Mouse (Mus musculus) kidney, embryonic 15.5 days (tissue): Measurements from ENCODE around the gene Rgs9. TPM values are rescaled to one million over a fixed set of nuclear protein-coding genes. Genes with fewer than 3 reads are reported as not detected.

Experiments used
- ATAC-seq: fragments of 200-750 bp; cut with Nextera tagmentation; replicated peaks from 2 replicates; pipeline ENCODE4 v1.8.0; 2017; ENCODE audit warnings: moderate TSS enrichment; ENCODE audit not compliant: low FRiP score
- H3K27ac ChIP-seq: fragments of 300-500 bp; sonication (generic); 2 replicates; pipeline ENCODE4 v1.5.1; 2015; ENCODE audit warnings: mild to moderate bottlenecking, inconsistent platforms
- H3K27me3 ChIP-seq: fragments of 300-500 bp; sonication (generic); 2 replicates; pipeline ENCODE4 v1.6.1; 2015; ENCODE audit warnings: inconsistent platforms
- H3K36me3 ChIP-seq: fragments of 300-500 bp; sonication (generic); 2 replicates; pipeline ENCODE4 v1.6.1; 2015; ENCODE audit warnings: inconsistent platforms
- H3K4me1 ChIP-seq: fragments of 300-500 bp; sonication (generic); 2 replicates; pipeline ENCODE4 v1.6.1; 2015; ENCODE audit warnings: inconsistent platforms
- H3K4me2 ChIP-seq: fragments of 300-500 bp; sonication (generic); 2 replicates; pipeline ENCODE4 v1.6.1; 2015; ENCODE audit warnings: moderate library complexity, mild to moderate bottlenecking, inconsistent platforms
- H3K4me3 ChIP-seq: fragments of 300-500 bp; sonication (generic); replicated peaks from 2 replicates; pipeline ENCODE4 v1.5.1; 2015; ENCODE audit warnings: mild to moderate bottlenecking, inconsistent platforms
- H3K9ac ChIP-seq: fragments of 300-500 bp; sonication (generic); 2 replicates; pipeline ENCODE4 v1.6.1; 2015; ENCODE audit warnings: mild to moderate bottlenecking, inconsistent platforms
- H3K9me3 ChIP-seq: fragments of 300-500 bp; sonication (generic); replicated peaks from 2 replicates; pipeline ENCODE4 v1.6.1; 2016; ENCODE audit warnings: inconsistent platforms
- WGBS: fragments of 180-500 bp; shearing (Covaris S2); methylation state at CpG from one replicate; pipeline ENCODE4 v1.1.7; 2015; ENCODE audit warnings: mixed read lengths; 5-methylcytosine and 5-hydroxymethylcytosine counted together
- polyA plus RNA-seq: library from polyadenylated mRNA; unstranded; fragments of >200 nt; fragmentation: Nextera tagmentation; extraction: Ambion mirVana; gene quantifications from 2 replicates; pipeline ENCODE4 v1.2.1, GENCODE M21; 2015

The Rgs9 gene
- polyA plus RNA-seq, 1 experiment from 2014 or later: 1.8 TPM

DNA sequence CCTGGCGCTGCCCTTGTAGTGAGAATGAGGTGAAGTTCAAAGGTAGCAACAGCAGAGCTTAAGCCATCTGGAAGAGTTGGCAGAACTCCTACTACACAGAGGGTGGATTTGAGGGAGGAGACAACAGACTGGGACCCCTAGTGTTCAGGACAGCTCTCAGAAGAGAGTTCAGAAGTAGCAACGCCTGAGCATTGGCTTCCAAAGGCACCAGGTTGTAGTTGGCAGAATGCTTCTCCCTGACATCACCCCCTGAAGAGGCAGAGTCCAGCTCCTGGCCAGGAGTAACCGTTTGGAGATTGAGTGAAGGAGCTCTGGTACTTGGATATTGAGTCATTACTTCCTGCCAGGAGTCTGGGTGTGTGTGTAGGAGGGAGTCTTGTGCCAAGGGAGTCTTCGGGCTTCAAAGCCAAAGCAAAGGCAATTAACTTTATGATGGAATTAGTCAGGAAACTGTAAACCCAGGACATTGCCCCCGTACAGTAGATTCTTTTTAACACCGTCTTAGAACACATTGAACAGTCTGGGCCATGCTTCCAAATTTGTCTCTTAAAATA, 110.2 kb downstream of the Rgs9 start:
- H3K4me1 ChIP-seq: no peaks in the 10 kb centered on the region
- H3K4me3 ChIP-seq: no peak overlapping the region
- no peaks in the 10 kb centered on the region for H3K27me3 ChIP-seq
- 45% methylated on average over 6 of the region's 6 CpGs for WGBS
- H3K27ac ChIP-seq: no peak overlapping the region
- H3K9me3 ChIP-seq: no peaks in the 10 kb centered on the region
- no peak overlapping the region for H3K9ac ChIP-seq
- H3K36me3 ChIP-seq: no peaks in the 10 kb centered on the region
- ATAC-seq: 0 out of 2 replicates have a peak, but pooled peaks have one; percentile 16
- no peak overlapping the region for H3K4me2 ChIP-seq

DNA sequence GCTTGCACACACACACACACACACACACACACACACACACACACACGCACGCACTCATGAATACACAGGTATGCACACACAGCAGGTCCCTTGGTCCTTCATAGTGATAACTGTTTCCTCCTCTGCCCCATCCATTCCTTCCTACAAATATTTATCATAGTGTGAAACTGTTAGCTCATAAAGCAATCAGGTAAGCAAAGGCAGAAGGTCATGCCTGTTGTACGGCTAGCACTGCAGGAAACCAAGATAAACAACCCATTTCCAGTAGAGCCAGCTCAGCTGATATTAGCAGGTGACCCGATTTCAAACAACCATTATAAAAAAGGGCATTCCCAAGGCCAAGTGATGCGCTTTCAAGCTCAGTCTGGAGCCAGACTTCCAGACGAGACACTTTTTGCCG, 116.8 kb downstream of the Rgs9 start:
- no peaks in the 10 kb centered on the region for H3K9me3 ChIP-seq
- no peak overlapping the region for H3K4me3 ChIP-seq
- no peak overlapping the region for H3K4me2 ChIP-seq
- H3K27ac ChIP-seq: no peak overlapping the region
- no peak overlapping the region for H3K9ac ChIP-seq
- 60% methylated on average over 7 of the region's 7 CpGs for WGBS
- 0 out of 2 replicates have a peak, but pooled peaks cover 4% of the 10 kb centered on the region for H3K27me3 ChIP-seq
- H3K36me3 ChIP-seq: no peaks in the 10 kb centered on the region
- ATAC-seq: no peak
- H3K4me1 ChIP-seq: peaks cover 4% of the 10 kb centered on the region

DNA sequence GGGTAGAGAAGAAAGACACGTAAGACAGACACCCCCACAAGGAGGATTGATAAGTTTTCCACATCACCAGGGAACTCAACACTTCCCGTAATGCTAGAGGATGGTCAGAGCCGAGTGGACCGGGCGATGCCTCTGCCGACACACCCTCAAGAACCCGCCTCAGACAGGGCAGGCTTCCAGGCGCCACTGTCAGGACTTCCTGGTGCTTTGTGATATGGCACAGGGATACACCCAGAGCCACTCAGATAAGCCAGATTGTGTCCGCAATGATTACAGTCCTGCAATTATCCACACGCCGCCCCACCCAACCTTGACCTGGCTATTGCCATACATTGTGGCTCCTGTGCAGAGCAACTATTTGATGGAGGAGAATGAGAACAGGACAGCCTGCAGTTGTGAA, 117.6 kb downstream of the Rgs9 start:
- no peak for ATAC-seq
- Histone ChIP-seq H3K36me3 (no peaks in the 10 kb centered on the region), H3K4me3 (no peak overlapping the region), H3K4me2 (no peak overlapping the region), H3K4me1 (peaks cover 4% of the 10 kb centered on the region), H3K9ac (no peak overlapping the region), H3K9me3 (no peaks in the 10 kb centered on the region), H3K27ac (no peak overlapping the region), H3K27me3 (0 out of 2 replicates have a peak, but pooled peaks cover 4% of the 10 kb centered on the region)
- 86% methylated on average over 11 of the region's 11 CpGs for WGBS

DNA sequence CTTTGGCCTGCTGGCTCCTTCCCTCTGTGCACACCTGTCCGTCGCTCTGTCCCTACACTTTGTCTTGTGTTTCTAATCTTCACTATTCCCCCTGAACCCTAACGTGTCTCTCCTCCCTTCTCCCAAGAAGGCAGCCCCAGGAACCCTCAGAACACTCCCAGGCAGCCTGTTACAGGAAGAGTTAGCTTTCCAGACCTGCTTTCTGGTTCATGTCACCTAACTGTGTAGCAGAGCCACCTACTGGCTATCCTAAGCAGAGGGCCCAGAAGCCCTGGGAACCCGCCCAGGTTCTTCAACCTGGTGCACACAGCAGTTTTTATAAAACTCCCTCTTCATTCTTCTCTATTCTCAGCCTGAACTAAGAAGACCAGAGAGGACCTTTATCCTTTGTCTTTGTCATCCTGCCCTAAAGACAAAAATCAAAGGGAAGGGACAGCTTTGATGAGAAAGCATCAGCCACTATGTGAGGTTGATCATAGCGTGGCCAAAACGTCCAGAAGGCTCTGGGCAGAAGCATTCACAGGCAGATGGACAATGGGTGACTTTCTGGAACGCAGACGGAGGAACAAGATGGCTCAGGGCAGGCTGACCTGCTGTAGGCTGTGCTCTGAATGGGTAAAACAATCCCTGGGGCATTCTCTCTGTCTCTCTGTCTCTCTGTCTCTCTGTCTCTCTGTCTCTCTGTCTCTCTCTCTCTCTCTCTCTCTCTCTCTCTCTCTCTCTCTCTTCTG, 119.0 kb downstream of the Rgs9 start:
- no peaks in the 10 kb centered on the region for H3K36me3 ChIP-seq
- H3K27ac ChIP-seq: no peak overlapping the region
- H3K9ac ChIP-seq: no peak overlapping the region
- H3K4me1 ChIP-seq: peaks cover 4% of the 10 kb centered on the region
- no peak overlapping the region for H3K4me2 ChIP-seq
- H3K9me3 ChIP-seq: no peaks in the 10 kb centered on the region
- H3K27me3 ChIP-seq: 0 out of 2 replicates have a peak, but pooled peaks cover 4% of the 10 kb centered on the region
- H3K4me3 ChIP-seq: no peak overlapping the region
- ATAC-seq: no peak
- WGBS: 54% methylated on average over 8 of the region's 8 CpGs

DNA sequence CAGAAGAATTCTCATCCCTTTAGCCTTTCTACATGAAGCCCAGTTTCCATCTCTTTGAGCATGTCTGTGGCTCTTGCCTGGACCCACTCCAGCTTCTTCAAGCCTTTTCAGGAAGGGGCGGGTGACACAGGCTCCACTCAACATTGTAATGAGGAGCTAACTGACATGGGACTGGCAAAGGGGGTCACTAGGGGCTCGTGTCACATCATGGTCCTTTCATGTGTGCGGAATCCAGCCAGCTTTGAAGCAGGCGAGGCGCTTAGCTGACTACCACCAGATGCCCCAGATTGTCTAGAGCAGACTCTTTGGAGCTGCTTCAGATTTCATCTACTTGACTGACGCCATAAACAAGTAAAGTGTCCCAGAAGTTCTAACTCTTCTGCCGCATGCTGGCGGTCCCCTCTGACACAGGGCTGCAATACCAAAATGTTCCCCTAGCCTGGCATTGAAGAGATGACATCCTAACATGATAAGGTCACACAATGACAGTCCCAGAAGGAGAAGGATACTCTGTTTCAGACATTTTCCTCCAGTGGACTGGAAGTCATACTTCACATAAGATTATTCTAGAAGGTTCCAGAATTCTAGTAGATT, 122.5 kb downstream of the Rgs9 start:
- Histone ChIP-seq H3K4me1 (no peaks in the 10 kb centered on the region), H3K9me3 (no peaks in the 10 kb centered on the region), H3K9ac (no peak overlapping the region), H3K4me3 (no peak overlapping the region), H3K27ac (no peak overlapping the region), H3K36me3 (no peaks in the 10 kb centered on the region), H3K4me2 (no peak overlapping the region), H3K27me3 (0 out of 2 replicates have a peak, but pooled peaks cover 4% of the 10 kb centered on the region)
- WGBS: 87% methylated on average over 8 of the region's 8 CpGs
- no peak for ATAC-seq

Other genes starting within 250 kb of the Rgs9 start
- gene E030025P04Rik, start 153.8 kb downstream of the Rgs9 start, polyA plus RNA-seq: not detected in 2 replicates
- gene Gna13, start 64.7 kb upstream of the Rgs9 start, polyA plus RNA-seq: 20.8 and 21.5 TPM in 2 replicates
- not detected in 2 replicates for gene 9930022D16Rik, start 115.8 kb upstream of the Rgs9 start, polyA plus RNA-seq
- 37.1 and 44.6 TPM in 2 replicates for gene Amz2, start 127.8 kb upstream of the Rgs9 start, polyA plus RNA-seq
- gene Arsg, start 175.2 kb upstream of the Rgs9 start, polyA plus RNA-seq: 4.7 and 5.4 TPM in 2 replicates
- gene Slc16a6, start 175.5 kb upstream of the Rgs9 start, polyA plus RNA-seq: 8.8 and 10.5 TPM in 2 replicates